Mouse (Mus musculus): ENCODE data around the gene Mettl27.

Mettl27 gene

GRCm38 (mm10) chr5:134932179-134932902 is at the start of gene Mettl27:
Gene Mettl27, plus strand, starts transcription at chr5:134932368.
- DNase-seq = peak; percentile 67 to 82

GRCm38 (mm10) chr5:134883077-134883476 is 49.1 kb upstream of the Mettl27 start:
- DNase-seq = no peak

- no peak for DNase-seq
Measured at GRCm38 (mm10) chr5:134887447-134888335, 44.5 kb upstream of the Mettl27 start.

GRCm38 (mm10) chr5:134888505-134888904 is 43.7 kb upstream of the Mettl27 start:
- no peak for DNase-seq

GRCm38 (mm10) chr5:134890601-134891054 is 41.5 kb upstream of the Mettl27 start:
- DNase-seq = no peak

GRCm38 (mm10) chr5:134891552-134891951 is 40.6 kb upstream of the Mettl27 start:
- DNase-seq = no peak

GRCm38 (mm10) chr5:134892717-134893116 is 39.5 kb upstream of the Mettl27 start:
- no peak for DNase-seq

GRCm38 (mm10) chr5:134895291-134895690 is 36.9 kb upstream of the Mettl27 start:
- DNase-seq = no peak

- DNase-seq = no peak
Measured at GRCm38 (mm10) chr5:134896965-134897364, 35.2 kb upstream of the Mettl27 start.

- no peak for DNase-seq
Measured at GRCm38 (mm10) chr5:134897596-134897995, 34.6 kb upstream of the Mettl27 start.

- no peak for DNase-seq
Measured at GRCm38 (mm10) chr5:134901012-134901643, 31.0 kb upstream of the Mettl27 start.

- DNase-seq = no peak
Measured at GRCm38 (mm10) chr5:134901644-134902027, 30.5 kb upstream of the Mettl27 start.

- DNase-seq = no peak
Measured at GRCm38 (mm10) chr5:134906633-134907032, 25.5 kb upstream of the Mettl27 start, which contains the start of gene Tmem270. Gene Tmem270, minus strand, starts transcription at chr5:134906733.

- peak; percentile 54 to 79 for DNase-seq
Measured at GRCm38 (mm10) chr5:134907135-134907534, 25.0 kb upstream of the Mettl27 start.

- no peak for DNase-seq
Measured at GRCm38 (mm10) chr5:134911901-134912300, 20.3 kb upstream of the Mettl27 start.

GRCm38 (mm10) chr5:134913352-134913751 is 18.8 kb upstream of the Mettl27 start:
- DNase-seq = no peak

GRCm38 (mm10) chr5:134913753-134914152 is 18.4 kb upstream of the Mettl27 start:
- no peak for DNase-seq

- no peak for DNase-seq
Measured at GRCm38 (mm10) chr5:134914510-134914909, 17.7 kb upstream of the Mettl27 start.

- DNase-seq = no peak
Measured at GRCm38 (mm10) chr5:134915311-134915710, 16.9 kb upstream of the Mettl27 start, which contains the start of gene Cldn13. Gene Cldn13, minus strand, starts transcription at chr5:134915526.

- DNase-seq = peak in 1 of 2 experiments; percentile 37
Measured at GRCm38 (mm10) chr5:134918071-134918832, 13.9 kb upstream of the Mettl27 start.

GRCm38 (mm10) chr5:134919097-134919496 is 13.1 kb upstream of the Mettl27 start:
- DNase-seq = no peak

- DNase-seq = no peak
Measured at GRCm38 (mm10) chr5:134920106-134920687, 12.0 kb upstream of the Mettl27 start.
